Mouse (Mus musculus): ENCODE results near the gene Tnfrsf12a.

The Tnfrsf12a gene

DNA sequence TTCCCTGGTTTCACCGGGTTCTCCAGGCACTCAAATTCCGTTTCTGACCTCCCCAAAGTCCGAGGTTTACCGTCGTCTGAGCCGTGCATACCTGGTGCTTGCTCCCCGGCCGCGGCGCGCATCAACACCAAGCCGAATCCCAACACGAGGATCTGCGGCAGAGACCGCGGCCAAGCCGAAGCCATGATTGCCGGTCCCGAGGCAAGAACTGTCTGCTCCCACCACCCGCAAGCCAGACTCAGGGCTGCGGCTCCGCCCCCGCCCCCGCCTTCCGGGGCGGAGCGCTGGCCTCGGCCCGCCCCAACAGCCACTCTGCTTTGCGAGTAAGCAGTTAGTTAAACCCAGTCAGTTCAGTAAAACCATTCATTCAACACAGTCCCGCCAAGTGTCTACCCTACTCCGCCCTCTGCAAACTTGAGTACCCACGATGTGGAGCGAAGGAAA lies at the start of gene Tnfrsf12a:
Gene Tnfrsf12a (minus strand): TSS at position 233 of the 444 bp plus-strand sequence.
- DNase-seq (ENCODE audit: low read depth): peak; percentile 67

GRCm38 (mm10) chr17:23726758-23727142 lies 49.5 kb upstream of the Tnfrsf12a start:
- DNase-seq (ENCODE audit: low read depth): peak; percentile 35

GRCm38 (mm10) chr17:23725999-23726757 lies 48.9 kb upstream of the Tnfrsf12a start, which contains the start of gene Pkmyt1:
Gene Pkmyt1 (plus strand): TSS chr17:23726336.
- DNase-seq (ENCODE audit: low read depth): peak; percentile 92

DNA sequence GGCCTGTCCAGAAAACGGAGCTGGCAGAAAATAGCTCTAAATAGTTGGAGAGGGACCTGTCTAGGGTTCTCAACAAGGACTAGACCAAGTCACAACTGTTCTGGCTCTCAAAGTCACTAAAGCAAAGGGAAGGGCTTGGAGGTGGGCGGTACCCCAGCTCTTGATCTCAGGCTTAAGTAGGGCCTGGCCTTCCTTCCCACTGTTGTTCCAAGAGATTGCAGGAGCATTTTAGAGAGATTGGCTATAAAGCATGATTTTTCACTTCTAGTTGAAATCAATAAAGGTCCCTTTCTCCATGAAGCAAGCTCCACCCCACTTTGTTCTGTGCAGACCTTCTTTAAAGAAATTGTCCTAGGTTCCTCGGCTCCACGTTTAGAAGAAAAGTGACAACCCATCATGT lies 48.2 kb upstream of the Tnfrsf12a start:
- no peak for DNase-seq (ENCODE audit: low read depth)

DNA sequence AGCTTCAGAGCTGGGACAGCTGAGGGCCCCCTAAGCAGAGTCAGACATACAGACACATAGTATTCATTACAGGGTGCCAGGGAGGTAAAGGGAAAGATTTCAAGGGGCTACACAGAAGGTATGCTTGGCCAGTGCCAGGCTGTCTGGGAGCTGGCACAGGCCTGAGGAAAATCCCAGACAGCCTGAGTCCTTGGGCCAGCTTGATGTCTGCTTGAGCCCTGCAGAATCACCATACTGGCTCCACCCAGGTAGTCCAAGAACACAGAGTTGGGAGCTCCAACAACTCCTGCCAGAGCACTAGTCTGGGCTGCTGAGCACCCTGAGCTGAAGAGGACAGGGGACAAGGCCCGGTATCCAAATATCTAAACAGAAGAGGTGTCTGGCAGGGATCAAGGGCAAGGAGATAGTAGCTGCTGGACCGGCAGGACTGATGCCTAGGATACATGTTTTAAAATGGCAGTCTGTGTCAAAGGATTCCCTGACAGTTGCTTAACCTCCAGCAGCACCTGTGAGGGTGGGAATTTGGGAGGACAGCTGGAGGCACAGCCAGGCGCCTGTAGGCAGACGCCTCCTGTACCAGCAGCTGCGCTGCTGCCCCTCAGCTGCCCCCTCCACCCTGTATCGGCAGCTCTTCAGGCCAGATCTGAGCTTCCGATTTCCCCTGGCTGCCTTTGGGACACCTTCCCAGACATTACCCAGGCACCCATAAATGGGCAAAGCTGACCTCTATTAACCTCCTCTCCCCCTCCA lies 45.3 kb upstream of the Tnfrsf12a start, which contains the start of gene 1520401A03Rik:
Gene 1520401A03Rik (minus strand): TSS at position 408 of the 750 bp plus-strand sequence.
- no peak for DNase-seq (ENCODE audit: low read depth)

- DNase-seq (ENCODE audit: low read depth): no peak
Measured at GRCm38 (mm10) chr17:23721886-23722285, 44.6 kb upstream of the Tnfrsf12a start.

DNA sequence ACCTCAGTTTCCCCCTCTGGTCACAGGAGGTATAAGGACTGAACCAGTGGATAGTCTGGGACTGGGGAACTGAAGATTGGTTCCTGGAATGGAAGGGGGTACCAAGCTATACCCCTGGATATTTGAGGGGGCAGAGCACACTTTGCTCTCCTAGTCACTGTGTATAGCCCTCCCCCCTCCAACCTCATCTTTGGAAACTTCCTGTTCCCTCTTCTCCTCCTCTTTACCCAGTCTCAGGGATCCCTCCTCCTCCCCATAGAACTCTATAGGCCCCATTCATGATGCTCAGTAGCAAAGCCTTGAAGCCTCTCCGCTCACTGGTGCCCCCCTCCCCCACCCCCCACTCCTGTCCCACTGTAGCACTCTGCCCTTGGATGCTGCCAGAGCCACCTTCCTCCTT lies 42.2 kb upstream of the Tnfrsf12a start:
- DNase-seq (ENCODE audit: low read depth): no peak

DNA sequence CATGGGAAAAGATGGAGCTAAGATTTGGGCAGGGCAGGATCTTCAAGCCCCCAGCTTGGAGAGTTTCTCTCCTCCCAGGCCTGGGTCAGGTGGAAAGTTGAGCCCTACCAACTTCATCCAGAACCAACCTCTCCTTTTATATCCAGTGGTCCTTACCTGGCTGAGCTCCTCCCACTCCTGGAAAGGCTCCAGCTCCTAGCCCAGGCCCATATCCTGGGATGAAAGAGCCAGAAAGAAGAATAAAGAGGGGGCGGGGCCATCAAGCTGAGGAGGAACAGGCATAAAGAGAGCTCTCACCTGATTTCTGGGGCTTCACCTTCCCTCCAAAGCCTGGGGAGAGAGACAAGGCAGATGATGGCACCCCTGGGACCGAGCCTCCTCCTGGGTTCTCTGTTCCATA lies 39.7 kb upstream of the Tnfrsf12a start:
- no peak for DNase-seq (ENCODE audit: low read depth)

- peak; percentile 44 for DNase-seq (ENCODE audit: low read depth)
Measured at GRCm38 (mm10) chr17:23706212-23706611, 28.9 kb upstream of the Tnfrsf12a start.

GRCm38 (mm10) chr17:23705525-23706104 lies 28.3 kb upstream of the Tnfrsf12a start:
- DNase-seq (ENCODE audit: low read depth): no peak

DNA sequence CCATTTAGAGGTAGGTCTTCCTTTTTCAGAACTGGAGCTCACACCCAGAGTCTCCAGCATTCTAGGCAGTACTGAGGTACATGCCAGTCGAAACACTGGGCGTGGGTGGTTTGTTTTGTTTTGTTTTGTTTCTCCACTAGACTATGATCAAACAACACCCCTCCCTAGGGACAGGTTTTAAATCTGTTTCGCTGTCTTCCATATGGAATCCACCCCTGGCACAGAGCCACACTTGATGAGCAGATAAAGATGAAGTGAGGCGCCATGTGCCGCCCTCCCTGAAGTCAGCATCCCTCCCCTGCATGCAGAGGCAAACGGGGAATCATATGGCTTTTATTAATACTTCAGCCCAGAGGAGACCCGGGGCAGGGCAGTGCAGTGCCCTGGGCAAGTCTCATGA lies 27.5 kb upstream of the Tnfrsf12a start:
- DNase-seq (ENCODE audit: low read depth): no peak

GRCm38 (mm10) chr17:23703301-23703700 lies 26.0 kb upstream of the Tnfrsf12a start:
- no peak for DNase-seq (ENCODE audit: low read depth)

GRCm38 (mm10) chr17:23700079-23700478 lies 22.8 kb upstream of the Tnfrsf12a start:
- DNase-seq (ENCODE audit: low read depth): peak; percentile 83

GRCm38 (mm10) chr17:23699131-23700077 lies 22.1 kb upstream of the Tnfrsf12a start:
- no peak for DNase-seq (ENCODE audit: low read depth)

DNA sequence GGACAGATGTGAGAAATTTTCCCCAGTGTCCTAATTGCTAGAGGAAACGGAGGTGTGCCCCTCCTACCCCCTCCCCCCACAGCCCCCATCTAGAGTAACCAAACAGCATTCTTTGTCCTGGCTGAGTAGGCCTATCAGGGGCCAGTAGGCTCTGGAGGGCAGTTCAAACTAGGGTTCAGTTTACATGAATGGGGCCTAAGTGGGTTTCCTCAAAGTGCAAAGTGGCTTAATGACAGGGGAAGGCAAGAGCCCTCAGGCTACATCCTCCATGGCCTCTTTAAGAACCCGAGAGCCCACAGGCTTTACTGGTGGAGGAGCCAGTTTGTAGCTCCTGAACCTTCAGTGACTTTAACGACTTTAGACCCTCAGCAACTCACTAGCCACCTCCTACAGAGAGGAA lies 18.5 kb upstream of the Tnfrsf12a start:
- no peak for DNase-seq (ENCODE audit: low read depth)

- DNase-seq (ENCODE audit: low read depth): no peak
Measured at GRCm38 (mm10) chr17:23694491-23694890, 17.2 kb upstream of the Tnfrsf12a start.

DNA sequence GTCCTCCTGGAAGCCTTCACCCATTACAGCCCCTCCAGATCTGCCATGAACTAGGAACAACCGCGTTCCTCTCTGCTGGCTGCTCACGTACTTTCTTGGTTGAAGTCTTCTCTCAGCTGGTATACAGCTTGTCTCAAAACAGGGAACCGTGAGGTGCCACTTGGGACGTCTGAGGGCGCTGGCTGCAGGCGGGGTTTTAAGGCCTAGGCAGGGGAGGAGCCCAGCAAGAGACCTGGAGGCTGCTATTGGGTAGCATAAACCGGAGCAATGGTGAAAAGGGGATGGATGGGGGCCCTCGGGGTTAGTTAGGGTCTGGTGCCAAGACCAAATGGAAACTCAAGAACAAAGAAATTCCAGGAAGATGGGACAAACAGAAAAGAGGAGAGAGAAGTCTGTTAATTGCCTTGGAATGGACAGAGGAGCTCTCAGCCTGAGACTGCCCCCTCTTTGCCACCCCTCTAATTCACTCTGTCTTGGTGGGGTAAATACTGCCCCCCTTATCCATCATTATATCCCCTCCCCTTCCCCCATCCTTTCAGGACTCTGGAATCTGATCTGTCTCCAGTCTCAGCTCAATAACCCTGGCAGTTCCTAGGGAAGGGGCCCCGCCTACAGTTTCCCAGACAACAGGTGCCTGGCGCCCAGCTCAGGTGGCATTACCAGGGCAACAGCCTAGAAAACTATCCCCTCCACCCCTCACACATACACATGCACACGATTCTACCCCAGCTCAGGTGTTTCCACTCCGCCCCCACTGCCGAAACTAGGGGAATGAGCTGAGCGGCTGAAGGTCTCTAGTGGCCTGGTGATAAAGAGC lies 6.8 kb upstream of the Tnfrsf12a start, which contains the start of gene Cldn9:
Gene Cldn9 (minus strand): TSS at position 171 of the 817 bp plus-strand sequence.
- no peak for DNase-seq (ENCODE audit: low read depth)

DNA sequence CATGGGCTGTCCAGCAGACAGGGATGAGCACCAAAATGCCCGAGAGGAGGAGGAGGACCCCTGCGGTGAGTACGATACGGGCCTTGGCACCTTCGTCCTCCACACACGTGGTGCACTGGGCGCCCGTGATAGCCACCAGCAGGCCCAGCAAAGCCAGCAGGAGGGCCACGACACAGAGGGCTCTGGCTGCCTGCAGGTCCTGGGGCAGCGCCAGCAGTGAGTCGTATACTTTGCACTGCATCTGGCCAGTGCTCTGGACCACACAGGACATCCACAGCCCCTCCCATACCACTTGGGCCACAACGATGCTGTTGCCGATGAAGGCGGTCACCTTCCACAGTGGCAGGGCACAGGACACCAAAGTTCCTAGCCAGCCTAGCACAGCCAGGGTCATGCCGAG lies 6.0 kb upstream of the Tnfrsf12a start:
- no peak for DNase-seq (ENCODE audit: low read depth)

DNA sequence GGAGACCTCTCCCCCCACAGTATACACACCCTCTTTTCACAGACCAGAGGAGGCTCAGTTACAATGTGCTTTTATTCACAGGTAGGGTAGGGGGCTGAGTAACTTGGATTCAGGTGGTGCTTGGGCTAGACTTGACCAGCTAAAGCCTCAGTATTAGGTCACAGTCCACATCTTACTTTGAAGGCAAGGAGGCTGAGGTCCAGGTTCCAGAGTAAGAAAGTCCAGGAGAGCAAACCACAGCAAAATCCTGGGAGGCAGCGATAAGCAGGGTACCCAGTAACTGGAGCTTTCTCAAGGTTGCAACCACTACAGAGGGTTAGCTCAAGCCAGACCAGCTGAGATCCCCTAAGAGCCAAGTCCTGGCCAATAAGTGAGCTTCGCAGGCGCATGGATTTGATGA lies 5.3 kb upstream of the Tnfrsf12a start:
- DNase-seq (ENCODE audit: low read depth): no peak

DNA sequence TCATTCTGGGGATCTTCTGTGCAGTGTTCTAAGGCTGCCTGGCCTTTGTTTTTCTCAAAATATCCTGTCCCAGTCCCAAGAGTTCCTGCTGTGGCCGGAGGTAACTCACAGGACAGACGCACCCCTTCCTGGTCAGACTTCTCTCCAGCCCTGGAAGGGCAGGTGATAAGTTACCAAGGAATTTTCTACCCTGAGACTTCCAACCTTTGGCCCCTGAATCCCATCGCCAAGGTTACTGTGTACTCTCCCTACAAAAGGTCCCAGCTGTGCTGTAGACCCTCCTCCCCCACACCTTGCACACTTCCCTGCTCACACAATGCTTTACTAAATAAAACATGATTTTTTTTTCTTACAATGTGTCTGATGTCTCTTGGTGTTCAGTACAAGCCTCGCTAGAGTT lies 4.8 kb upstream of the Tnfrsf12a start:
- no peak for DNase-seq (ENCODE audit: low read depth)

- no peak for DNase-seq (ENCODE audit: low read depth)
Measured at GRCm38 (mm10) chr17:23681086-23681485, 3.8 kb upstream of the Tnfrsf12a start.
